Mouse (Mus musculus): ENCODE measurements around the gene Hsd17b11. TPM values are rescaled to one million over a fixed set of nuclear protein-coding genes. Genes with fewer than 3 reads are reported as not detected.

Hsd17b11 gene
- total RNA-seq, 2 experiments from 2014 or later: 26.7 to 32.7 TPM

Small RNA genes lying within 50 kb of the gene (microRNA-seq; reads per million reads assigned to microRNA genes)
- gene Mir5619: 0.27 to 0.48 reads per million in 2 experiments

Other genes starting within 250 kb of the Hsd17b11 start
- 10 to 100 TPM; 13.0 to 13.9 TPM for gene Klhl8, start 110.7 kb downstream of the Hsd17b11 start, total RNA-seq (2021)
- not detected for gene Hsd17b13, start 44.5 kb downstream of the Hsd17b11 start, total RNA-seq (2021)
- 10 to 100 TPM; 42.1 to 43.0 TPM for gene Nudt9, start 24.4 kb upstream of the Hsd17b11 start, total RNA-seq (2021)
- gene Gm17660, start 55.7 kb upstream of the Hsd17b11 start, total RNA-seq (2021): not detected
- gene Sparcl1, start 91.8 kb upstream of the Hsd17b11 start, total RNA-seq (2021): 100 to 1,000 TPM; 335 to 337 TPM
- gene Dspp, start 148.8 kb upstream of the Hsd17b11 start, total RNA-seq (2021): not detected
- gene Dmp1, start 180.7 kb upstream of the Hsd17b11 start, total RNA-seq (2021): not detected